Mouse (Mus musculus) heart, postnatal 0 days (tissue): ENCODE results near the gene Baz2b. TPM values are rescaled to one million over a fixed set of nuclear protein-coding genes. Genes with fewer than 3 reads are reported as not detected.
A peak's percentile ranks its signal among the peaks of the same experiment; 100 is the strongest.

ENCODE experiments used
- ATAC-seq: fragments of 200-750 bp; cut with Nextera tagmentation; 2 replicates; pipeline ENCODE4 v1.8.0; 2017; ENCODE audit warnings: low read depth, moderate number of reproducible peaks, moderate library complexity; ENCODE audit not compliant: insufficient read depth
- DNase-seq: peaks from one replicate; pipeline ENCODE4 v3.0.0-alpha.2; 2016; ENCODE audit warnings: low spot score
- H3K27ac ChIP-seq: fragments of 300-500 bp; sonication (generic); 2 replicates; pipeline ENCODE4 v1.5.1; 2014; ENCODE audit warnings: low read depth, mild to moderate bottlenecking
- H3K27me3 ChIP-seq: fragments of 300-500 bp; sonication (generic); 2 replicates; pipeline ENCODE4 v1.6.1; 2014; ENCODE audit warnings: low read length, mixed read lengths; ENCODE audit not compliant: control insufficient read depth, insufficient read depth
- H3K36me3 ChIP-seq: fragments of 300-500 bp; sonication (generic); replicated peaks from 2 replicates; pipeline ENCODE4 v1.6.1; 2014; ENCODE audit warnings: low read length, mixed read lengths; ENCODE audit not compliant: control insufficient read depth, insufficient read depth
- H3K4me1 ChIP-seq: fragments of 300-500 bp; sonication (generic); 2 replicates; pipeline ENCODE4 v1.6.1; 2014; ENCODE audit warnings: antibody characterized with exemption; ENCODE audit not compliant: control insufficient read depth, insufficient read depth
- H3K4me2 ChIP-seq: fragments of 300-500 bp; sonication (generic); 2 replicates; pipeline ENCODE4 v1.6.1; 2014; ENCODE audit warnings: low read depth, mild to moderate bottlenecking, low read length, moderate library complexity
- H3K4me3 ChIP-seq: fragments of 300-500 bp; sonication (generic); 2 replicates; pipeline ENCODE4 v1.5.1; 2014; ENCODE audit warnings: low read depth, low read length
- H3K9ac ChIP-seq: fragments of 300-500 bp; sonication (generic); replicated peaks from 2 replicates; pipeline ENCODE4 v1.6.1; 2014; ENCODE audit warnings: low read depth, low read length, mixed read lengths
- H3K9me3 ChIP-seq: fragments of 300-500 bp; sonication (generic); replicated peaks from 2 replicates; pipeline ENCODE4 v1.6.1; 2016; ENCODE audit warnings: low read length; ENCODE audit not compliant: control insufficient read depth
- CTCF ChIP-seq: IDR thresholded peaks from 2 replicates; pipeline ENCODE4 v1.5.1; 2016; ENCODE audit warnings: antibody characterized with exemption, control low read depth, low read depth
- EP300 ChIP-seq: IDR thresholded peaks from 2 replicates; pipeline ENCODE4 v1.6.1; 2016; ENCODE audit warnings: antibody characterized with exemption, low read depth
- whole genome bisulfite sequencing: fragments of 180-500 bp; shearing (Covaris S2); extraction: QIAGEN DNeasy Blood & Tissue Kit; methylation state at CpG from one replicate; pipeline ENCODE4 v1.1.7; 2014; 5-methylcytosine and 5-hydroxymethylcytosine counted together
- polyA plus RNA-seq: library from polyadenylated mRNA; unstranded; fragments of >200 nt; fragmentation: Nextera tagmentation; extraction: Ambion mirVana; gene quantifications from 2 replicates; pipeline ENCODE4 v1.2.1, GENCODE M21; 2015
- total RNA-seq: library from RNA; depleted of rRNA; stranded (reverse); fragments of >200 nt; gene quantifications from 2 replicates; pipeline ENCODE4 v1.2.3, GENCODE M21; 2014; ENCODE audit warnings: low replicate concordance

The Baz2b gene
- total and polyA plus RNA-seq, 2 experiments from 2014 or later: 40.3 to 46.2 TPM

GRCm38 (mm10) chr2:60040162-60040561 is 169.5 kb downstream of the Baz2b start:
- Histone ChIP-seq H3K27me3 (no peaks in the 10 kb centered on the region), H3K4me2 (no peak overlapping the region), H3K4me3 (no peak overlapping the region), H3K9ac (no peak overlapping the region), H3K4me1 (no peaks in the 10 kb centered on the region), H3K9me3 (no peaks in the 10 kb centered on the region), H3K27ac (no peak overlapping the region), H3K36me3 (0 out of 2 replicates have a peak, but pooled peaks cover 6% of the 10 kb centered on the region)
- no peak for DNase-seq
- no peak for ATAC-seq
- 83% methylated on average over 3 of the region's 3 CpGs for WGBS
- TF ChIP-seq EP300: no peak
- TF ChIP-seq CTCF: no peak

DNA sequence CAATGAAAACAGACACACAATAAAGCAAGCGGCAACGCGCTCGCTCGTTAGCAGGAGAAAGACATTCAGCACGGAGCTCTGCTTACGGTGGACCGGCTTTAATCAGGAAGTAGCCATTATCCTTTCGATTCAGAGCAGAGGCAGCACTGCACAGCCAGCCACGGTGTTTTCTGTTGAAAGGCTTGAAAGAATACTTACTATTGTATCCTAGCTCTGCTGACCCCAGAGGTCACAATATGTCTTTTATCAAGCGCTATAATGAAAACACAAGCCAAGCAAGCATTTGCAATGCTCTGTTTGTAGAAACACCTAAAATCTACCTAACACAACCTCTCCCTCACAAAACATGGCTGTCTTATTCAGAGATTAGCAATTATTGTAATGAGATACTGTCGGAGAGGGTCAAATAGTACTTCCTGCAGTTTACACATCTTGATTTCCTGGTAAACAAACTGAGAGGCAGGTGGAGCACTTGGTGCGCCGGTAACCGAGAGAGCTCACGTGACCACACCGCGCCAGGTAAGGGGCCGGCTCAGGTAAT is 172.6 kb downstream of the Baz2b start:
- Histone ChIP-seq H3K9me3 (no peaks in the 10 kb centered on the region), H3K27me3 (no peaks in the 10 kb centered on the region), H3K4me3 (peak overlapping the region; percentile 54), H3K36me3 (no peaks in the 10 kb centered on the region), H3K4me2 (peak overlapping the region; percentile 81), H3K27ac (peak overlapping the region; percentile 49), H3K4me1 (no peaks in the 10 kb centered on the region), H3K9ac (peak overlapping the region; percentile 49)
- 20% methylated on average over 19 of the region's 19 CpGs for WGBS
- peak; percentile 57 for DNase-seq
- 0 out of 2 replicates have a peak, but pooled peaks have one; percentile 58 for ATAC-seq
- TF ChIP-seq CTCF (no peak), EP300 (no peak)

GRCm38 (mm10) chr2:60036361-60036760 is 173.3 kb downstream of the Baz2b start:
- H3K27ac ChIP-seq: peak overlapping the region; percentile 49; the same call in 1 of the 2 replicates
- H3K9ac ChIP-seq: no peak overlapping the region
- no peaks in the 10 kb centered on the region for H3K9me3 ChIP-seq
- H3K4me3 ChIP-seq: peak overlapping the region; percentile 54
- DNase-seq (no peak), ATAC-seq (no peak)
- peak overlapping the region; percentile 81 for H3K4me2 ChIP-seq
- H3K4me1 ChIP-seq: no peaks in the 10 kb centered on the region
- H3K27me3 ChIP-seq: no peaks in the 10 kb centered on the region
- TF ChIP-seq EP300 (no peak), CTCF (no peak)
- H3K36me3 ChIP-seq: no peaks in the 10 kb centered on the region
- 66% methylated on average over 3 of the region's 3 CpGs for WGBS

GRCm38 (mm10) chr2:60030991-60031390 is 178.6 kb downstream of the Baz2b start:
- Histone ChIP-seq H3K9me3 (no peaks in the 10 kb centered on the region), H3K4me3 (no peak overlapping the region), H3K27me3 (no peaks in the 10 kb centered on the region), H3K36me3 (no peaks in the 10 kb centered on the region), H3K9ac (no peak overlapping the region), H3K4me2 (no peak overlapping the region), H3K27ac (no peak overlapping the region), H3K4me1 (no peaks in the 10 kb centered on the region)
- 88% methylated on average over 3 of the region's 3 CpGs for WGBS
- ATAC-seq (no peak), DNase-seq (no peak)
- TF ChIP-seq EP300 (no peak), CTCF (no peak)

- Histone ChIP-seq H3K27me3 (no peaks in the 10 kb centered on the region), H3K4me1 (peaks cover 5% of the 10 kb centered on the region; the same call in 1 of the 2 replicates), H3K4me3 (no peak overlapping the region), H3K9me3 (no peaks in the 10 kb centered on the region), H3K27ac (no peak overlapping the region), H3K9ac (no peak overlapping the region), H3K36me3 (no peaks in the 10 kb centered on the region), H3K4me2 (no peak overlapping the region)
- 92% methylated on average over 5 of the region's 5 CpGs for WGBS
- DNase-seq: no peak
- no peak for TF ChIP-seq EP300
- no peak for TF ChIP-seq CTCF
- ATAC-seq: no peak
Observed at GRCm38 (mm10) chr2:60029020-60029419, 180.6 kb downstream of the Baz2b start.

DNA sequence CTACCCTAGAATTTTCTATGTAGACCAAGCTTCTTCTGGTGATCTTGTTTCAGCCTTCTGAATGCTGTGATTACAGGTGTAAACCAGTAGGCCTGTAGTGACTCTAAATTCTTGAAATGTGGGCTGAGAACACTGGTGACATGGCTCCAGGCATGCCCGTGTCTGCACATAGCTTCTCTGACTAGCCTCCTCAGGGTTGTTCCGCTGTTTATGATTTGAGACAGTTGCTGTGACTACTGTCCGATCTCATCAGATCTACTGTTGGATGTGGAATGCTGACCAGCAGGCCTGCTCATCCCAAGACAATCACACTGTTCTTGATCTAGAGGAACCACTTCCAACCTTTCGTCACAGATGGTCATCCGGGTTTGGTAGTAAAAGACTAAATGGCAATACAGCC is 182.5 kb downstream of the Baz2b start:
- no peaks in the 10 kb centered on the region for H3K36me3 ChIP-seq
- DNase-seq: no peak
- 90% methylated on average over 5 of the region's 5 CpGs for WGBS
- no peak overlapping the region for H3K9ac ChIP-seq
- peaks cover 5% of the 10 kb centered on the region; the same call in 1 of the 2 replicates for H3K4me1 ChIP-seq
- no peaks in the 10 kb centered on the region for H3K27me3 ChIP-seq
- TF ChIP-seq EP300 (no peak), CTCF (no peak)
- ATAC-seq: no peak
- no peak overlapping the region for H3K4me2 ChIP-seq
- no peaks in the 10 kb centered on the region for H3K9me3 ChIP-seq
- H3K4me3 ChIP-seq: no peak overlapping the region
- H3K27ac ChIP-seq: no peak overlapping the region
